Mouse (Mus musculus): Measurements from ENCODE around the gene Tmem108.
A peak's percentile ranks its signal among the peaks of the same experiment; 100 is the strongest.

- TF ChIP-seq POLR2A (IDR thresholded peaks at IDR 0.05; ENCODE audit: borderline replicate concordance, extremely low read depth, insufficient read depth, insufficient read length, poor library complexity, severe bottlenecking) (no peak), CTCF (IDR thresholded peaks at IDR 0.05; ENCODE audit: borderline replicate concordance, extremely low read depth, insufficient read depth, insufficient read length) (peak; percentile 32; the same call in 1 of the 2 replicates)
These were observed 237.0 kb downstream of the Tmem108 start for GRCm38 (mm10) chr9:103524600-103524999.

Data from brain, embryonic 14.5 days (tissue).